Comparison of ENCODE assay signal across 10 mouse cellular contexts in genomic region chrX:159963925-159964324, GRCm38 (mm10). TPM values are rescaled to one million over a fixed set of nuclear protein-coding genes. Genes with fewer than 3 reads are reported as not detected.
DNase-seq lines count a peak whose midpoint lies in the region; ATAC-seq and TF ChIP-seq lines count a peak whose summit lies in the region.
"Had no signal": no experiment of that assay in that cellular context is flagged by ENCODE, and none has a peak within 500 bp of the region (broad histone marks: within the 10 kb centered on the region; RNA-seq: fewer than 3 reads in every experiment).

No protein-coding gene starts in this region.

- no peaks in the 10 kb centered on the region for H3K27me3 ChIP-seq in forebrain, embryonic 13.5 days
- no peaks in the 10 kb centered on the region; the same call in 1 of the 2 replicates for H3K27me3 ChIP-seq in forebrain, embryonic 11.5 days (ENCODE audit: control insufficient read depth, insufficient read depth, low read length)
- peaks cover 23% of the 10 kb centered on the region for H3K27me3 ChIP-seq in neural tube, embryonic 13.5 days

- TF ChIP-seq CTCF in layer of hippocampus, adult 2 months (conservative IDR thresholded peaks at IDR 0.05) = no peak

- no peak overlapping the region for H3K4me2 ChIP-seq in forebrain, embryonic 13.5 days
- no peak overlapping the region for H3K4me2 ChIP-seq in forebrain, embryonic 11.5 days (ENCODE audit: low read depth, low read length, severe bottlenecking)
- H3K4me2 ChIP-seq in neural tube, embryonic 13.5 days = no peak overlapping the region
- H3K4me2 ChIP-seq: kidney, embryonic 15.5 days had no signal

- H3K4me1 ChIP-seq in forebrain, embryonic 13.5 days = no peaks in the 10 kb centered on the region
- no peaks in the 10 kb centered on the region for H3K4me1 ChIP-seq in forebrain, embryonic 11.5 days (replicated peaks; ENCODE audit: control insufficient read depth, insufficient read depth, low read length)
- no peaks in the 10 kb centered on the region for H3K4me1 ChIP-seq in neural tube, embryonic 13.5 days (replicated peaks)
- H3K4me1 ChIP-seq: kidney, embryonic 15.5 days had no signal

- H3K9ac ChIP-seq in forebrain, embryonic 13.5 days = no peak overlapping the region
- no peak overlapping the region for H3K9ac ChIP-seq in forebrain, embryonic 11.5 days (ENCODE audit: low read length)
- no peak overlapping the region for H3K9ac ChIP-seq in neural tube, embryonic 13.5 days
- H3K9ac ChIP-seq: kidney, embryonic 15.5 days had no signal

- H3K36me3 ChIP-seq in forebrain, embryonic 13.5 days (ENCODE audit: poor library complexity, severe bottlenecking) = no peaks in the 10 kb centered on the region
- H3K36me3 ChIP-seq in forebrain, embryonic 11.5 days (ENCODE audit: control insufficient read depth, insufficient read depth, low read length) = no peaks in the 10 kb centered on the region
- H3K36me3 ChIP-seq in neural tube, embryonic 13.5 days = no peaks in the 10 kb centered on the region
- H3K36me3 ChIP-seq: kidney, embryonic 15.5 days had no signal

- no peaks in the 10 kb centered on the region for H3K9me3 ChIP-seq in forebrain, embryonic 13.5 days (replicated peaks)
- no peaks in the 10 kb centered on the region for H3K9me3 ChIP-seq in forebrain, embryonic 11.5 days (ENCODE audit: control insufficient read depth, low read length)
- no peaks in the 10 kb centered on the region for H3K9me3 ChIP-seq in neural tube, embryonic 13.5 days
- H3K9me3 ChIP-seq: kidney, embryonic 15.5 days had no signal

- H3K27ac ChIP-seq in forebrain, embryonic 13.5 days = no peak overlapping the region
- H3K27ac ChIP-seq in forebrain, embryonic 11.5 days (ENCODE audit: low read depth, low read length) = no peak overlapping the region
- H3K27ac ChIP-seq in neural tube, embryonic 13.5 days (replicated peaks) = no peak overlapping the region
- no peak overlapping the region for H3K27ac ChIP-seq in layer of hippocampus, adult 2 months
- H3K27ac ChIP-seq: gastrocnemius, adult 2 months; kidney, embryonic 15.5 days had no signal

- DNase-seq in forebrain, embryonic 11.5 days (ENCODE audit: low spot score) = no peak
- DNase-seq in neural tube, embryonic 10.5 days (ENCODE audit: extremely low spot score, low spot score) = no peak
- peak; percentile 31 to 49 for DNase-seq in layer of hippocampus, adult 2 months (ENCODE audit: low spot score in 2 of 2)
- DNase-seq in right cerebral cortex, postnatal 4 days = peak; percentile 33
- DNase-seq in thymus, adult 18-20 months = no peak
- DNase-seq in adrenal gland, postnatal 36 days = no peak
- DNase-seq: gastrocnemius, adult 2 months had no signal

- WGBS in forebrain, embryonic 13.5 days = 84% methylated on average over 9 of the region's 9 CpGs
- 92% methylated on average over 9 of the region's 9 CpGs for WGBS in forebrain, embryonic 11.5 days
- 85% methylated on average over 9 of the region's 9 CpGs for WGBS in neural tube, embryonic 13.5 days

- no peak overlapping the region for H3K4me3 ChIP-seq in forebrain, embryonic 13.5 days
- no peak overlapping the region for H3K4me3 ChIP-seq in forebrain, embryonic 11.5 days (ENCODE audit: low read depth, low read length)
- no peak overlapping the region for H3K4me3 ChIP-seq in neural tube, embryonic 13.5 days
- H3K4me3 ChIP-seq in layer of hippocampus, adult 2 months = no peak overlapping the region
- H3K4me3 ChIP-seq: gastrocnemius, adult 2 months; kidney, embryonic 15.5 days had no signal

- ATAC-seq in forebrain, embryonic 13.5 days = peak; percentile 77; the same call in 1 of the 2 replicates
- ATAC-seq in forebrain, embryonic 11.5 days (replicated peaks; ENCODE audit: low FRiP score) = no peak
- ATAC-seq in neural tube, embryonic 13.5 days (ENCODE audit: low read depth) = peak; percentile 56

RNA-seq across cellular contexts. Expression of gene Map3k15, which starts 24.3 kb away (rescaled TPM):
- polyA plus RNA-seq in forebrain, embryonic 13.5 days (2015; fragmentation: Nextera tagmentation; extraction: Ambion mirVana) = 0.08 and 0.15 TPM in 2 replicates
- polyA plus RNA-seq in forebrain, embryonic 11.5 days (2014; fragmentation: Nextera tagmentation; extraction: Ambion mirVana) = 0.52 and 0.68 TPM in 2 replicates
- polyA plus RNA-seq in neural tube, embryonic 13.5 days (2015; fragmentation: Nextera tagmentation; extraction: Ambion mirVana) = 0.08 and 0.17 TPM in 2 replicates
- total RNA-seq in layer of hippocampus, adult 2 months (2021) = 1 to 10 TPM; 1.6 to 2.3 TPM
- total RNA-seq in adrenal gland, postnatal 36 days (2021) = under 1 TPM; 0.70 to 0.99 TPM

Comparison
In these comparisons a context has a peak if more than half of its experiments do, and no peak if none do; other contexts are left out.
1. DNase-seq: peak in layer of hippocampus, adult 2 months (2 of 2) and right cerebral cortex, postnatal 4 days (single experiment); none in forebrain, embryonic 11.5 days (single experiment), neural tube, embryonic 10.5 days (single experiment), thymus, adult 18-20 months (0 of 2) and adrenal gland, postnatal 36 days (0 of 2).